Mouse (Mus musculus) CH12.LX (cell line): ENCODE measurements around the gene Ndufa12.

ENCODE experiments used
- CTCF ChIP-seq, 2 experiments: IDR thresholded peaks in 1 of 2; conservative IDR thresholded peaks in 1 of 2; 2 replicates each; pipeline ENCODE4 v1.5.1; 2011 to 2012; ENCODE audit warnings: low read depth in 2 of 2, low read length in 2 of 2, improper control_type of control experiment in 1 of 2, inconsistent platforms in 1 of 2, mild to moderate bottlenecking in 1 of 2, moderate library complexity in 1 of 2
- GABPA ChIP-seq: IDR thresholded peaks from 2 replicates; pipeline ENCODE4 v1.6.1; 2012; ENCODE audit warnings: low read depth, low read length, improper control_type of control experiment, inconsistent platforms; ENCODE audit not compliant: insufficient replicate concordance
- POLR2A ChIP-seq: IDR thresholded peaks from 2 replicates; pipeline ENCODE4 v1.6.1; 2011; ENCODE audit warnings: low read depth, mild to moderate bottlenecking, improper control_type of control experiment, low read length
- TBP ChIP-seq: conservative IDR thresholded peaks from 2 replicates; pipeline ENCODE4 v1.6.1; 2011; ENCODE audit warnings: low read depth, low read length, improper control_type of control experiment
- USF1 ChIP-seq: IDR thresholded peaks from 2 replicates; pipeline ENCODE4 v1.6.1; 2014; ENCODE audit warnings: low read depth, mild to moderate bottlenecking, inconsistent platforms, low read length, improper control_type of control experiment

DNA sequence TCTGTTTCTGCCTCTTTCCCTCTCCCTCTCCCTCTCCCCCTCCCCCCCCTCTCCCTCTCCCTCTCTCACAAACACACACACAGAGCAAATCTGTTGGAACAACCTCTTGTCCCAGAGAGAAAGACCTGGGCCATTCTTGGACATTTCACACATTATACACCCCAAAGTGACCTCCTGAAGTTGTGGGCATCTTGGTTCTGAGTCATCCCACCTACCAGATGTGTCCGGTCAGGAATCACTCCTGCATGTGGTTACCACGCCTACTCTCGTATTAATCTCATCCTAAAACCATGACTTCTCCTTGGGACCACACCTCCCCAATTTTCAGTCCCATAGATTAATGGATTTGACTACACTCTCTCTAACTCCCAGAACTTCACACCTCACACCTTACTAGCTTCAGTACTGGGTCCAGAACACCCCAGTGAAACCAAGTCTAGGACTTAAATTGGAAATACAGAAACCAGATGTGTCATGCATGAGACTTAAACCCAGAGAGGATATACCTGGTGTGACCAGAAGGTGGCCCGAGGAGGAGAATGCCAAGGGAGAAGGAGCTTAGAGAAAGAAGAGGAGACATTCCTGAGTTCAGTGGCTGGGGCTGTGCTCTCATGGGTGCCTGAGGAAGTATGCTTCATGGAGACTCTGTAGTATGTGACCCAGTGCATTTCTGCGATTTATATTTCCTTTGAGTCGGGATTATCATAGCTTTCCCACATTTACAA is 26.7 kb downstream of the Ndufa12 start:
- no peak for TF ChIP-seq USF1
- TF ChIP-seq POLR2A, result no peak
- no peak for TF ChIP-seq GABPA
- peak in 1 of 2 experiments; percentile 65; a peak in 3 of 4 replicates for TF ChIP-seq CTCF (conservative IDR thresholded peaks at IDR 0.05 in 1 of 2, IDR thresholded peaks at IDR 0.05 in 1 of 2; ENCODE audit: low read depth in 2 of 2, low read length in 2 of 2)
- TF ChIP-seq TBP, result no peak
